Mouse (Mus musculus) heart, postnatal 25 days (tissue): Measurements from ENCODE around the gene Ackr3. TPM values are rescaled to one million over a fixed set of nuclear protein-coding genes. Genes with fewer than 3 reads are reported as not detected.

ENCODE experiments used
- DNase-seq: peaks from one replicate; pipeline ENCODE4 v3.0.0; 2022; ENCODE audit warnings: low spot score
- intact Hi-C: fragments of 180-260 bp; cut with DNase I; formaldehyde crosslinking; loops from one replicate; pipeline ENCODE4 v1.15.1; 2025
- total RNA-seq, 2 experiments: library from RNA; stranded (reverse); gene quantifications; 2 replicates each; pipeline ENCODE4 v1.2.3; 2021

The Ackr3 gene
- total RNA-seq = 10 to 100 TPM; 64.4 to 75.8 TPM

DNA sequence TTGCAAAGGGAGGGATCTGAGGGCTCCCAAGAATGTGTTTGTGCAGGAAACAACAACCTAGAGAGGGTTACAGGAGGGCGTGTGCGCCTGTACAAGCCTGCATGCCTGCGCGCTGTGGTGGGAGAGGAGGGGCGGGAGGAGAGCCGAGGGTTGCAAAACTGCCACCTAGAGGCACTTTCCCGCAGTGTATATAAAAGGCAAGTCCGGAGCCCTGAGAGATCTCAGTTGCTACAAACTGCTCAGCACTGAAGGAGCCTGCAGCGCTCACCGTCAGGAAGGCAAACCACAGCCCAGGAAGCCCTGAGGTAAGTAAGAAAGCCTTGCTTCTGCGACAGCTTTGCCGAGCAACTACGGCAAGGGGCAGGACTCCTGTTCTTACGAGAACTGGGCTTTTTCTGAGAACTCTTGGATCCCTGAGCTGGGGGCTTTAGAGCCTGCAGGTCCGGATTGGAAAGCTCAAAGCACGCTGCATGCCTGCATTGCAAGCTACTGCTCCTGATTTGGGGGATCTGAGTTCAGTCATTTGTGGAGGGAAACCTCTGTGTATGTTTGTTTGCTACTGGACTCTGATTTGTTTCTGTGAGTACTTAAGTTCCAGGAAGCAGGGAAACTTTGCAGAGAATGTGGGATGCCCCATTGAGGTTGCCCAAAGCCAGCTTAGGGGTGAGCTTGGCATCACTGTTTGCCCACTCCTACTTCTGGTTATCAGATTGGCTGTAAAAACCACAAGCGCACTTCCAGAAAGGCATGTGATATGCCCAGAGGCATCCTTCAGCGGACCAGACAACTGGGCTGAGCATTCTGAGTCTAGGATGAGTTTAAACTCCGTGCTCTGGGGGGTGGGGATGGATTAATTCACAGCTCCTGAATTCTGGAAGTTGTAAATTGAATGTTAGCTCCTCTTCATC is at the start of gene Ackr3:
Gene Ackr3 (plus strand): TSS at position 198 of the 908 bp plus-strand sequence.
- intact Hi-C loops = loop anchor here (2.0 kb wide), 2 partner anchors 41 to 165 kb away; no protein-coding TSS in a partner anchor

DNA sequence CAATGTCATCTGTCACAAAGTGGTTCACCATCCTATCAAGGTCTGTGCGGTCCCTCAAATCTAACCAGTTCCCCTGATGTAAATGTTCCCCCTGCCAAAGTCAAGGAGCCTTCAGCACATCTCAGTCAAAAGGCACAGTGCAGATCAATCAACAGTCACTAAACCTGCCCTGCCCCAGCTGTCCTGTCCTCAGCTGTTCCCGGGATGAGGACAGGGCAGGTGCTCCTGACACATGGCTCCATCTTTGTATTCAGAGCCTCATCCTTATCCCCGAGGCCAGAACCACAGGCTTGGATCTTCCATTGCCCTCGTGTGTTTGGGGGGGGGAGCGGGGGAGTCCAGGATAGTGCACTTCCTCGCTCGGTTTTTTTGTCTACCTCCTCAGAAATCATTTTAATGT is 47.2 kb upstream of the Ackr3 start:
- no peak for DNase-seq

More for the DNA sequence above, at the start of gene Ackr3:
- DNase-seq = peak; percentile 81

DNA sequence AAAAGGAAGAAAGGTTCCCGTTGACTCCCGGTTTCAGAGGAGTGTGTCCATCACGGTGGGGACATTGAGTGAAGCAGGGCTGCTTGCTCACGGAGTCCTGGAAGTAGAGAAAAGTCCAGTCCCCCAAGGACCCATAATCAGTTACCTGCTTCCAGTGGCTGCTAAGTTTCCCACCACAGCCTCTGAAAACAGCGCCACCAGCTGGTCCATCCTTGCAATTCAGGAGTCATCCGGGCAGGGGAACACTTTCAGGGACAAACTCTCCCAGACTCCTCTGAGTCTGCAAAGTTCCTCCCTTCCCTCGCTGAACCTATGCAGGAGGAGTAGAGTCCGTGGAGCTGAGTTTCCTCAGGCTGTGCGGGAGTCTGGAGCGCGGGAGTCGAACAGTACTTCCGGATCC is 43.9 kb upstream of the Ackr3 start:
- no peak for DNase-seq
- intact Hi-C loops = loop anchor here (5.0 kb wide), 3 partner anchors 98 to 437 kb away; no protein-coding TSS in a partner anchor

More for the DNA sequence above, 47.2 kb upstream of the Ackr3 start:
- intact Hi-C loops = loop anchor here (5.0 kb wide), 1 partner anchor 94 kb away; no protein-coding TSS in a partner anchor

DNA sequence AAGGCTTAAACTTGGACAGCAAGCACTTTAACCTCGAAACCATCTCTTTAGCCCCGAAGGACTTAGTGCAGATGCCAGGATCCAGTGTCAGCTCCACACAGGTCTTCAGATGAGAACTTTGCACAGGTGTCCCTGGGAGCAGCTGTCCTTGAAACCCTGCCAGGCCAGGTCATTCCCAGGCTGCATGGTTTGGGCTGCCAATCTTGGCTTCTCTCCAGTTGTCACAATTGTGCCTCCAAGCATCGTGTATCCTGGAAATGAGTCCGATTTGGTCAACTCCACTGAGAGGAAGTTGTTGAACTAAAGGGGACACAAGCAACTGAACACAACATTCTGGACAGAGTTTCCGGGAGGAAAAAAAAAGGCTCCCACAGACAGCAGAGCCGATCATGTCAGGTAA is 42.2 kb upstream of the Ackr3 start:
- DNase-seq = peak; percentile 31
- intact Hi-C loops = loop anchor here (5.0 kb wide), 2 partner anchors 326 to 436 kb away; no protein-coding TSS in a partner anchor

DNA sequence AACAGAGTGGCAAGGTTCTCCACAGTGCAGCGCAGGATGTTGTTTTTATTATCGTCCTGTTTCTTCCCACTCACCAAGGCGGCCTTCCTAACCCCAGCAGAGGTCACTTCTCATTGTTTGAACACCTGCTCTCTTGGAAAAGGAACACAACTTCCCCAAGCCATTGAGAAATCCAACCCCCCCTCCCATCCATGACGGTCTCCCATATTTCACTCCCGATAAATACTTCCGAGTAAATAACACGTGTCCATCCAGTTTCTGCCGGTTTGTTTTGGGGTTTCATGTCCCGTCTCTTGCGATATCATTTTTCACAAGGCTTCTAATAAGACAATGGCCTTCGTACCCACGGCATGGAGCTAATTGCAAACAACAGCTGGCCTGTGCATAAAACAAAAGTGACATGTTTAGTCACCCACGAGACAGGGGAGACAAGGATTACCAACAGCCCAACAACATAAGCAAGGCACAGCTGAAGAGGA is 41.4 kb upstream of the Ackr3 start:
- DNase-seq = no peak
- intact Hi-C loops = loop anchor here (5.0 kb wide), 2 partner anchors 325 to 435 kb away; no protein-coding TSS in a partner anchor

DNA sequence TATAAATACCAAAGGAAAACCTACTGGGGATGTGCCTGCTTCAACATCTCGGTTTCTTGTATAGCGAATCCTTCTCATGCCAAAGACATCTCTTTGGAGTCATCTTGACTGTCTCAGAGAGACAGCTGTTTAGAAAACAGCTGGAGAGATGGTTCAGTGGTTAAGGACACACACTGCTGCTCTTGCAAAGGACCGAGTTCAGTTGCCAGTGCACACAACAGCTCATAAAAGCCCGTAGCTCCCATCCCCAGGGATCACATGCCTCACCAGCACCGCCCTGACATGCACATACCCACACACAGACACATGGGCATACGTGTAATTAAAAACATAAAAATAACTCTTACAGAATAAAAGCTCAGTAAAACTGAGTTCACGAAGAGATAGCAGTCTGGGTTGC is 40.6 kb upstream of the Ackr3 start:
- intact Hi-C loops = loop anchor here (5.0 kb wide), 2 partner anchors 324 to 434 kb away; no protein-coding TSS in a partner anchor
- no peak for DNase-seq

DNA sequence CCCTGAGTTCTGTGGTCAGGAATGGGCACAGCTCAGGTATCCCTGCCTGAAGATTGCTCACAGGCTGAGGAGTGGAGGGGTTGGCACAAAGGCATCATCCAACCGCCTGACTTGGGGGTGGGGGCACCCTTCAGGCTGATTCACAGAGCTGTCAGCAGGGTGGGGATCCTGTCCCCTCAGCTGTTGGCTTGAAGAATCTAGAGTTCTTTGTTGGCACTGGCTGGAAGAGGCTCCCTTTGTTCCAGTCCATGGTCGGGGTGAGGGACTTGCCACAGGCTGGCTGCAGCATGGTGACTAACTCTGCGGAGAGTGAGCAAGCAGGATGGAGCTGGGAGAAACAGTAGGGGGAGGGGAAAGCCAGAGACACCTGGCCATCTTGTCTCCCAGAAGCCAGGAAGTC is 39.5 kb upstream of the Ackr3 start:
- intact Hi-C loops = loop anchor here (5.0 kb wide), 2 partner anchors 323 to 433 kb away; no protein-coding TSS in a partner anchor
- no peak for DNase-seq

DNA sequence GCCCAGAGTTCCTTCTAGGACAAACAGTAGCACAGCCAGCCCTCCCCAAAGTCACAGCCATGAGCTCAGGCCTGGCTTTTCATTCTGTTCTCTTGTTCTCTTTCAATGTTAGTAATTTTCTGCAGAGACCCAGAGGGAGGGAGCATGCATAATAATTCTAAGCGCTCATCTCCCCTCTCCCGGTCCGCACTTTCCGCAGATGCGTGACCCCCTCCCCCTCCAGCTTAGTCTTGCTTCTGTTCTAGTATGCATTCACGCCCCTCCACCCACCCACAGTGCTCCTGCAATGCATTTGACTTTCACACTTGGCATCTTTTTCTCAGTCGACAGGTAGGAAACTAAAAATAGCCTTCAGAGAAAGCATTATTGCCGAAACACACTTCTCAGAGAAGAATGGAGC is 29.4 kb upstream of the Ackr3 start:
- no peak for DNase-seq
- intact Hi-C loops = no loop called here

DNA sequence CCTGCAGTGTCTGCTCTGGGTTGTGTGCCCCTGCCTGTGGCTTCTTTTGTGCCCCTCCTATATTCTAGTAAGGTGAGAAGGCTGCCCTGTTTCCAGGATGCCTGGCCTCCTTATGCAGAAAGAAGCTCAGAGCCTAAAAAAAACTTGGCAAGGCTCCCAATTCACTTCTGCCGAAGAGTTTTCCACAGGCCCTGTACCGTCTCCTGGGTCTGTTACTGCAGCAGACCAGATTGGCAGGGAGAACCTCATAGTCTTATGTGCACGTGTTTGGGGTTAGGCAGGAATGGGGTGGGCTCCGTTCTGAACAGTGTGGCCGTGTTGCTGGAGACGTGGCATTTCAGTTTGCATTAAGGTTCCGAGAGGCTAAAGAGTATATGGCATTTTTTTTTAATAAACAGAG is 27.6 kb upstream of the Ackr3 start:
- no peak for DNase-seq

DNA sequence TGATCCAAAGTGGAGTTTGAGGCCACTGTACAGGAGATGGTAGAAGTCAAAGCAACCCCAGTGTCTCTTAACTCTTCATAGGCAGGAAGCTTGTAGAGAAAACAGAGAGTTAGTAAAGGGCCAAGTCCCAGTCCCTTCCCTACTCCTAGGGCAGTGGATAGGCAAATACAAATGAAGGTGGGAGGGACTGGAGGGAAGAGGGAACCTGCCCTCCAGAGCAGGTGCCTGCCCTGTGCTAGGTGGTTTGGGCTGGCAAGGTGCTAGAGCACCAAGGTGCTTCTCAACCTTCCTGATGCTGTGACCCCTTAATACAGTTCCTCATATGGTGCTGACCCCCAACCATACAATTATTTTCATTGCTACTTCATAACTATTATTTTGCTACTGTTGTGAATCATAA is 26.2 kb upstream of the Ackr3 start:
- intact Hi-C loops = no loop called here
- DNase-seq = no peak

More for the DNA sequence above, 27.6 kb upstream of the Ackr3 start:
- intact Hi-C loops = no loop called here

DNA sequence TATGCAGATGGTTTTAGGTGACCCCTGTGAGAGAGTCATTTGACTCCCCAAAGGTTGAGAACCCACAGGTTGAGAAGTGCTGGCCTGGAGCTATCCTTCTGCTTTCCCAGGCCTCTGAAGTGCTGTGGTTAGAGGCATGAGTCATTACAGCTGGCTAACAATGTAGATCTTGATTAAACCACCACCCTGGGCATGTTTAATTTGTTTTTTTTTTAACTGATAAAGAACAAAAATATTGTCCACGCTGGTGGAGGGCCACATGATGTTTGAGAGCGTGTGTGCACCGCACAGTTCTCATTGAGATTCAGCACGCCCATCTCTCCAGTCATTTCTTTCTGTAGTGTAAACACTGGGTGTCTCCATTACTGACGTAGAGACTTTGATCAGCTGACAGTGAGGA is 25.8 kb upstream of the Ackr3 start:
- DNase-seq = no peak
- intact Hi-C loops = no loop called here

DNA sequence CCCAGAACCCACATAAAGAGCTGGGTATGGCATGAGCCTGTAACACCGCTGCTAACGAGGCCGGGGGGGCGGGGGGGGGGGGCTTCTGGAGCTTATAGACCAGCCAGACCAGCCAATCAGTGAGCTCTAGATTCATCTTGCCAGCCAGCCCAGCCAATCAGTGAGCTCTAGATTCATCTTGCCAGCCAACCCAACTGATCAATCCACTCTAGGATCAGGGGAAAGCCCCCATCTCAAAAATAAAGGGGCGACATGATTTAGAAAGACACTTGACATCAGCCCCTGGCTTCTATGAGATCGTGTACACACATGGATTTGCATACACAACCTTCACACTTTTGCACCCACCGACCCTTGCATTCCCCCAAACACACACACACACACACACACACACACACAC is 23.3 kb upstream of the Ackr3 start:
- no peak for DNase-seq
- intact Hi-C loops = no loop called here

DNA sequence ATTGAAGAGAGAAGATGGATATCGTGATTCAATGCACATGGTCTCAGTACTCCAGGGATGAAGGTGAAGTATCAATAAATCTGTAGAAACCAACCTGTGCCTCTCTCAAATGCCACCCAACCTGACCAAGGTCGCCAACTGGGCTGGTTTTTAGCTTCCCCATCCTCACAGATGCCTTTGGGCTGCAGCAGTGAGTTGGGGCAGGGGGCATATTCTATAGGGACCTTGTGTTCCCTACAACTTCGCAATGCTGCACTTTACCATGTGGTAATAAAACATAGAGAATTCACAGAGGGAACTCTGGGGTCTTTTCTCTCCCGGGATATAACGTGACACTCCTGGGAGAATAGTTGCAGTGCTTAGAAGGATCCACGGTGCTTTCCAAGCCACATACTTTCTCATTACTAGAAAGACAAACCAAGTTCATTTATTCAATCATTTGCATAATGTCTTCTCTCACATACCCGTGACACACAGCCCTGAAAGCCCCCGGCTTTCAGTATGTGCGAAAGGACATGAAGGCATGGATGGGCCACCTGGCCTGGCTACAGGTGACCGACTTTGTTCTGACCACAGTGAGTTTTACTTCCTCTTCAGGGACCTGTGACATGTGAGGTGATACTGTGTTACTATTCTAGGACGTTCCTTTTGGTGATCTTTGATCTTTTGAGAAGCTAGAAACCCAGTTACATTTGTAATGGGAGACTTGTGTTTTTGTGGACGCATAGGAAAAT is 22.6 kb upstream of the Ackr3 start:
- DNase-seq = no peak
- intact Hi-C loops = no loop called here

DNA sequence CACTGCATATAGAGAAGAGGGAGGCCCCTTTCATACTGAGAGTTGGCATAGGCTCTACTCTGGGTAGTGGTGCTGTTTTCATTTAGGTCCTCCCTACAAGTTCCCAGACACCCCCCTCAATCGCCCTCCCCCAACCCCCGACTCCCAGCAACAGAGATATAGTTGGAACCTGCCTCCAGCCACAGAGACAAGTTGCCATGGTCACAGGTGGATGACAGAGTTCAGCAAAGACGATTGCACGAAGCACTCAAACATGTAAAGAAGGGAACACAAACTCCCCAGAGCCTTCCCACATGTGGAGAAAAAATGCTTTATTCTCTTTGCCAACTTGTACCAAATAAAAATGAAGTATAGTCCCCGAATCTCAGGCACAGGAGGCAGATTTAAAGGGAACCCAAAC is 21.3 kb upstream of the Ackr3 start:
- intact Hi-C loops = no loop called here
- no peak for DNase-seq

DNA sequence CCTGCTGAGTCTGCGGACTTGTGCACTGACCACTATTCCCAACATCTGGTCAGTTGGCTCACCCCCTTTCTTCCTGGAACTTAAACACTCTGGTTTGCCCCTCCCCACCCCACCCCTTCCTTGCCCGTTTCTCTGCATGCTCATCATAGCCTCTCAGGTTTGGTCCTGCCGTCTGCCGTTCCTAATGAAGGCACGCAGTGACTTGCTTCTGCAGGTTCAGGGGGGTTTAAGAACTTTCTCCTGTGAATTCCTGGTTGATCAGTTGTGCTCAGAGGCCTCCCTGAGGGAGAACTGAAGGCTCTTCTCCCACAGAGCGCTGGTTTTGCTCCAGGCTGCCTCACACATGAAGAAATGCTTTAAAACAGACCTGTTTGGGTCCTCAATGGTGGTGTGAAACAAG is 20.2 kb upstream of the Ackr3 start:
- DNase-seq = no peak
- intact Hi-C loops = no loop called here

DNA sequence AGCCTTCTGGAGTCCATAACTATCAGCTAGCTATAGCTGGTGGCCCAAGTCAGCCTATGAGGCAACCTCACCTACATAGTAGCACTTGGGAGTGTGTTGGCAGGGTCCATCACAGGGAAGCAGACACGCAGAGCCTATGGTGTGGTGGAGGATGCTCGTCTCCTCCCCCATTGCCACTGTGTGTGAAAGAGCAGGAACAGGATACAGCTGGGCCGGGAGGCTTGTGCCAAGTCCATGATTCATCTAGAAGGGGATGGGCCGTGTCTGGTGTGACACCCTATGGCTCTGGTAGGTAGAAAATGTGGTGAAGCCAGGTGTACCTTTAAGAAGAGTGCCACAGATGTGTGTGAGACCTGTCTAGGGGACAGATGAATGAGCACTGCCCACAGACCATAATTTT is 17.6 kb upstream of the Ackr3 start:
- DNase-seq = no peak
- intact Hi-C loops = no loop called here

DNA sequence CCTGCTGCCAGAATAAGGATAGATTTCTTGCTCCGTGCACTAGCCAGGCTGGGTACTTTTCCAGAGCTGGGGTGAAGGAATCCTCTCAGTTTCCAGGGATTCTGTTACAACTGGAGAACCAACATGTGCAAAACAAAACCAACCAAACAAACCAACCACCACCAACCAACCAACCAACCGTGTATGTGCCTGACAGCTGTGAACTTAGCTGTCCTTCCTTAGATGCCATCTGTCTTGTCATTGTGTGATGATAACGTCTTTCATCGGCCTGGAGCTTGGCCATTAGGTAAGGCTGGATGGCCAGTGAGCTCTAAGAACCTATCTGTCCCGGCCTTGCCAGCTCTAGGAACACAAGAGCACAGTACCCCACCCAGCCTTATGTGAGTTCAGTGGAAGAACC is 16.9 kb upstream of the Ackr3 start:
- no peak for DNase-seq
- intact Hi-C loops = no loop called here

DNA sequence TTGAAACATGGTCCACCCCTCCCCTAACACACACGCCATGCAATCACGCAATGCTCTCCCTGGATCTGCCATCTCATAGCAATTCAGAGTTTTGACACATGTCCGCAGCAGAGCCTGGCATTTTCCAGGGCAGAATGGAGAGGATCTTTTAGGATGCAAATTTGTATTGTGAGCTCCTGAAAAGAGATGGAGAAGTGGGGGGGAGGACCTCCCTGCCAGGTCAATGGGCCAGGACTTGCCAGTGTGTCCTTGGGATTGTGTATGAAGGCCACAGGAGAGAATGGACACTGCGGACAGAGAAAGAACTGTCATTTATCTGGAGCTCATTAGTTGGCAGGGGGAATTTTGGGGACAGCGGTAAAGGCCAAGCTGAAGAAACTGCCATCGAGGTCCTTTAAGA is 14.7 kb upstream of the Ackr3 start:
- DNase-seq = no peak
- intact Hi-C loops = no loop called here

DNA sequence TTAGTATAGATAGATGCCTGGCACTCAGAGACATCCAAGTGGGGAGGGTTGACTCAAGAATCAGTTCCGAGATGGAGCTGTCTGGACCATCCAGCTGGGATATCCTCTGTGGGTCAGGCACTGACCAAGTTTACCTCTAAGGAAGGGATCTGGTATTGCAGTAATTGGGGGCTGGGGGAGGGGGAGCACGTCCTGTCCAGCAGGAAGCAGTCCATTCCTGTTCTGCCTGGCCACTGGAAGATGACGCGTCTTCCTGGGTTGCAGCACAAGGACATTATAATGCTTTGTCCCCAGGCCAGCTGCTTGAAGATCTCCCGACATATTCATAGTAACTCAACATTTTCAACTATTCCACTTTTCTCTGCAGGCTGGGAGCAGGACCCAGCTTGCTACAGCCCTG is 2.5 kb upstream of the Ackr3 start:
- intact Hi-C loops = loop anchor here (2.0 kb wide), 1 partner anchor 140 kb away; no protein-coding TSS in a partner anchor

DNA sequence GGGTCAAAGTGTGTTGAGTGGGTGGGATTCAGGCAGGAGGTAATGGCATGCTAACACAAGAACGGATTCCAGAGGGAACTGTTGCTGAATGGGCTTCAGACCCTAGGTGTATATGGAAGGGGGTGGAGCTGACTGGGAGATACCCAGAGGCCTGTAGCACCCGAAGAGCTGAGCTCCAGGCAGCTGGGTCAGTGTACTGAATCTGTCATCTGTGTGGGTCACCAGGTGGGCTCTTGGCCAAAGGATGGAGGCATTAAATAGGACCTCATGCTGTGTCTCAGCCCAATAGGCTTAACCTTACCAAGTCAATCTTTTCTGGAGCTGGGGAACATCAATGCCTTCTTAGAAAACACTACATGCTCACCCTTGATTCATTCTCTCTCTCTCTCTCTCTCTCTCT is 2.1 kb upstream of the Ackr3 start:
- DNase-seq = no peak
- intact Hi-C loops = loop anchor here (2.0 kb wide), 2 partner anchors 141 to 167 kb away; no protein-coding TSS in a partner anchor

More for the DNA sequence above, 2.5 kb upstream of the Ackr3 start:
- no peak for DNase-seq
